Mouse (Mus musculus) liver, embryonic 11.5 days (tissue): ENCODE data around the gene Ogt. TPM values are rescaled to one million over a fixed set of nuclear protein-coding genes. Genes with fewer than 3 reads are reported as not detected.

Experiments
- ATAC-seq: fragments of 200-750 bp; cut with Nextera tagmentation; replicated peaks from 2 replicates; pipeline ENCODE4 v1.8.0; 2017; ENCODE audit warnings: moderate number of reproducible peaks, mild to moderate bottlenecking, moderate TSS enrichment, moderate library complexity; ENCODE audit not compliant: low FRiP score
- DNase-seq: peaks from one replicate; pipeline ENCODE4 v3.0.0-alpha.2; 2017; ENCODE audit warnings: low spot score
- H3K27ac ChIP-seq: fragments of 300-500 bp; sonication (generic); 2 replicates; pipeline ENCODE4 v1.5.1; 2014; ENCODE audit warnings: mild to moderate bottlenecking, low read depth, low read length, control low read depth
- H3K27me3 ChIP-seq: fragments of 300-500 bp; sonication (generic); replicated peaks from 2 replicates; pipeline ENCODE4 v1.6.1; 2014; ENCODE audit warnings: low read length, mixed read lengths; ENCODE audit not compliant: control insufficient read depth, insufficient read depth
- H3K36me3 ChIP-seq: fragments of 300-500 bp; sonication (generic); 2 replicates; pipeline ENCODE4 v1.6.1; 2014; ENCODE audit warnings: mild to moderate bottlenecking, low read length, moderate library complexity, mixed read lengths; ENCODE audit not compliant: control insufficient read depth, insufficient read depth
- H3K4me1 ChIP-seq: fragments of 300-500 bp; sonication (generic); replicated peaks from 2 replicates; pipeline ENCODE4 v1.6.1; 2014; ENCODE audit warnings: low read length, mixed read lengths; ENCODE audit not compliant: control insufficient read depth, insufficient read depth
- H3K4me2 ChIP-seq: fragments of 300-500 bp; sonication (generic); 2 replicates; pipeline ENCODE4 v1.6.1; 2014; ENCODE audit warnings: mild to moderate bottlenecking, control low read depth, moderate library complexity
- H3K4me3 ChIP-seq: fragments of 300-500 bp; sonication (generic); 2 replicates; pipeline ENCODE4 v1.5.1; 2014; ENCODE audit warnings: low read depth, low read length, control low read depth
- H3K9ac ChIP-seq: fragments of 300-500 bp; sonication (generic); 2 replicates; pipeline ENCODE4 v1.6.1; 2014; ENCODE audit warnings: low read depth, low read length, control low read depth
- H3K9me3 ChIP-seq: fragments of 300-500 bp; sonication (generic); 2 replicates; pipeline ENCODE4 v1.6.1; 2016; ENCODE audit warnings: low read length, inconsistent platforms, mixed read lengths; ENCODE audit not compliant: control insufficient read depth
- WGBS: fragments of 180-500 bp; shearing (Covaris S2); extraction: QIAGEN DNeasy Blood & Tissue Kit; methylation state at CpG from one replicate; pipeline ENCODE4 v1.1.7; 2014; 5-methylcytosine and 5-hydroxymethylcytosine counted together
- polyA plus RNA-seq: library from polyadenylated mRNA; unstranded; fragments of >200 nt; fragmentation: Nextera tagmentation; extraction: Ambion mirVana; gene quantifications from 2 replicates; pipeline ENCODE4 v1.2.1, GENCODE M21; 2014

Gene Ogt
- polyA plus RNA-seq, 1 experiment from 2014 or later = 128 TPM

DNA sequence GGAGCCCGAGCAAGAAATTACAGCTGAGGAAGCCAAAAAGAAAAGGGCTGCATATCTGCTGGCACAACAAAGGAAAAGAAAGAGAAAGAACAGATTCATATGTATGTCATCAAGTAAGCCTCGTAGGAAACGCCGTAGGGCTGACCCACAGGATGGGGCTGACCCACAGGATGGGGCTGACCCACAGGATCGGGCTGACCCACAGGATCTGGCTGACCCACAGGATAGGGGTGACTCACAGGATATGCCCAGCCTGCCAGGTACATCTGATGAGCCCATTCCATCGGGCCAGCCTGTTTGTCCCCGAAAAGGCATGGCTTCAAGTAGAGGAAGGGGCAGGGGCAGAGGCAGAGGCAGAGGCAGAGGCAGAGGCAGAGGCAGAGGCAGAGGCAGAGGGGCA is 65.3 kb downstream of the Ogt start:
- no peaks in the 10 kb centered on the region for H3K9me3 ChIP-seq
- ATAC-seq (no peak), DNase-seq (no peak)
- no peak overlapping the region for H3K4me2 ChIP-seq
- no peaks in the 10 kb centered on the region for H3K36me3 ChIP-seq
- H3K27ac ChIP-seq = no peak overlapping the region
- H3K4me1 ChIP-seq = no peaks in the 10 kb centered on the region
- H3K9ac ChIP-seq = no peak overlapping the region
- WGBS = 65% methylated on average over 7 of the region's 7 CpGs
- no peaks in the 10 kb centered on the region; the same call in 1 of the 2 replicates for H3K27me3 ChIP-seq
- no peak overlapping the region for H3K4me3 ChIP-seq

- H3K27ac ChIP-seq = no peak overlapping the region
- no peaks in the 10 kb centered on the region for H3K9me3 ChIP-seq
- H3K27me3 ChIP-seq = peaks cover 10% of the 10 kb centered on the region
- no peaks in the 10 kb centered on the region for H3K4me1 ChIP-seq
- no peak overlapping the region for H3K9ac ChIP-seq
- DNase-seq (no peak), ATAC-seq (no peak)
- WGBS = 75% methylated on average over 1 of the region's 1 CpGs
- no peak overlapping the region for H3K4me2 ChIP-seq
- H3K36me3 ChIP-seq = no peaks in the 10 kb centered on the region
- no peak overlapping the region for H3K4me3 ChIP-seq
These were observed 80.5 kb downstream of the Ogt start for GRCm38 (mm10) chrX:101720401-101720800.

GRCm38 (mm10) chrX:101730010-101730409 is 90.2 kb downstream of the Ogt start:
- H3K9ac ChIP-seq = no peak overlapping the region
- ATAC-seq (no peak), DNase-seq (no peak)
- H3K4me3 ChIP-seq = no peak overlapping the region
- H3K4me2 ChIP-seq = no peak overlapping the region
- H3K27ac ChIP-seq = no peak overlapping the region
- H3K9me3 ChIP-seq = no peaks in the 10 kb centered on the region
- no peaks in the 10 kb centered on the region; the same call in 1 of the 2 replicates for H3K4me1 ChIP-seq
- no peaks in the 10 kb centered on the region; the same call in none of the 2 replicates for H3K27me3 ChIP-seq
- no peaks in the 10 kb centered on the region for H3K36me3 ChIP-seq

DNA sequence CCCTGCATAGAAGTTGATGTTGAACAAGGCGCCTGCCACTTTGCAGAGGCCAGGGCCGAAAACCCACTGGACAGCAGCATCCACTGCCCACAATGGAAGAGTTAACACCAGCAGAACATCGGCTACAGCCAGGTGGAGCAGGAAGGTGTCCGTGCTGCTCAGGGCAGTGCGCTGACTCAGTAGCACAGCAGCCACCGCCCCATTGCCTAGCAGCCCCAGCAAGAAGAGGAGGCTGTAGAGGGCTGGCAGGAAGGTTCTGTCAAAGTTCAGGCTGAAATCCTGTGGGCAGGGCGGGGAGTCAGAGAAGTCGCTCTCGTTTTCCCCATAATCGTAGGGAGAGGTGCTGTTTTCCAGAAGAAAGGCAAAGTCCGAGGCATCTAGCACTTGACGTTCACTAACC is 92.8 kb downstream of the Ogt start:
- no peaks in the 10 kb centered on the region for H3K36me3 ChIP-seq
- H3K4me3 ChIP-seq = no peak overlapping the region
- no peak overlapping the region for H3K9ac ChIP-seq
- 69% methylated on average over 12 of the region's 12 CpGs for whole genome bisulfite sequencing
- no peaks in the 10 kb centered on the region; the same call in 1 of the 2 replicates for H3K4me1 ChIP-seq
- no peak overlapping the region for H3K27ac ChIP-seq
- H3K27me3 ChIP-seq = peaks cover 12% of the 10 kb centered on the region
- DNase-seq = no peak
- no peak for ATAC-seq
- no peaks in the 10 kb centered on the region for H3K9me3 ChIP-seq
- H3K4me2 ChIP-seq = no peak overlapping the region

DNA sequence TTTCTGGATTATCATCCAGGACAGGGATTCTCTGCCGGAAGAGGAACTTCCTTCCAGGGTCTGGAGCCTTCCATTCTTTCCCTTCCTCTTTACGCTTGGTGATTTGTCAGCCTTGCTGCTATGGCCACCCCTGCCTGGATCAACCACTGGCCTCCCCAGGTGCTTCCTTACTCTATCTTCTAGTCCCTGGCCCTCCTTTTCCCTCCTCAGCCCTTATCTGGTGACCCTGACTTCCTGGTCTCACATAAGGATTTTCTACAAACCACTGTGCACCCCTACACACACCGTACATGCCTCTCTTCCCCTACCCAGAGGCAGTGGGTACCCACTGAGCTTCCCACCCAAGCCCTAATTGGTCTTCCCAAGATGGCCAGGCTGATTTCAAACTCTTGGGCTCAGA is 93.4 kb downstream of the Ogt start:
- no peak overlapping the region for H3K9ac ChIP-seq
- H3K4me1 ChIP-seq = no peaks in the 10 kb centered on the region; the same call in 1 of the 2 replicates
- DNase-seq = no peak
- H3K4me3 ChIP-seq = no peak overlapping the region
- H3K9me3 ChIP-seq = no peaks in the 10 kb centered on the region
- no peak overlapping the region for H3K27ac ChIP-seq
- ATAC-seq = no peak
- 56% methylated on average over 2 of the region's 3 CpGs for WGBS
- no peak overlapping the region for H3K4me2 ChIP-seq
- peaks cover 13% of the 10 kb centered on the region for H3K27me3 ChIP-seq
- no peaks in the 10 kb centered on the region for H3K36me3 ChIP-seq

GRCm38 (mm10) chrX:101733828-101734319 is 94.0 kb downstream of the Ogt start, which contains the start of gene Cxcr3:
Gene Cxcr3, minus strand, starts transcription at chrX:101734269.
- no peak within 1 kb of the TSS for H3K4me3 ChIP-seq
- no peak within 1 kb of the TSS for H3K4me2 ChIP-seq
- no peak within 1 kb of the TSS for H3K9ac ChIP-seq
- no peaks in the 10 kb centered on the region for H3K36me3 ChIP-seq
- ATAC-seq (no peak), DNase-seq (no peak)
- H3K9me3 ChIP-seq = no peaks in the 10 kb centered on the region
- no peaks in the 10 kb centered on the region; the same call in 1 of the 2 replicates for H3K4me1 ChIP-seq
- H3K27ac ChIP-seq = no peak within 1 kb of the TSS
- H3K27me3 ChIP-seq = peaks cover 15% of the 10 kb centered on the region
- 51% methylated on average over 11 of the region's 11 CpGs for whole genome bisulfite sequencing

Other genes with a start within 250 kb of the Ogt start
- gene Zmym3, start 219.2 kb upstream of the Ogt start, polyA plus RNA-seq = 14.6 and 14.8 TPM in 2 replicates
- 349 and 361 TPM in 2 replicates for gene Nono, start 210.7 kb upstream of the Ogt start, polyA plus RNA-seq
- gene Itgb1bp2, start 191.0 kb upstream of the Ogt start, polyA plus RNA-seq = 1.6 and 2.9 TPM in 2 replicates
- gene Taf1, start 107.3 kb upstream of the Ogt start, polyA plus RNA-seq = 18.0 and 21.1 TPM in 2 replicates
- gene Cxcr3, start 94.2 kb downstream of the Ogt start, polyA plus RNA-seq = 0.27 TPM in 2 replicates
- gene Gm4779, start 154.4 kb downstream of the Ogt start, polyA plus RNA-seq = 0.45 and 0.64 TPM in 2 replicates
- 0.23 and 1.1 TPM in 2 replicates for gene 8030474K03Rik, start 154.6 kb downstream of the Ogt start, polyA plus RNA-seq
- 9.0 and 9.7 TPM in 2 replicates for gene Nhsl2, start 209.3 kb downstream of the Ogt start, polyA plus RNA-seq